ENCODE assay signal across 10 mouse cellular contexts in genomic region chr11:111904086-111904485, GRCm38 (mm10).
A peak's percentile ranks its signal among the peaks of the same experiment; 100 is the strongest.
DNase-seq lines count a peak whose midpoint lies in the region; ATAC-seq and TF ChIP-seq lines count a peak whose summit lies in the region.
"Had no signal": no experiment of that assay in that cellular context is flagged by ENCODE, and none has a peak within 500 bp of the region (broad histone marks: within the 10 kb centered on the region; RNA-seq: fewer than 3 reads in every experiment).

No protein-coding gene starts in this region.

- H3K4me3 ChIP-seq in kidney, embryonic 14.5 days (ENCODE audit: low read length): no peak overlapping the region
- H3K4me3 ChIP-seq in midbrain, postnatal 0 days (ENCODE audit: low read depth, low read length): no peak overlapping the region
- no peak overlapping the region for H3K4me3 ChIP-seq in midbrain, embryonic 11.5 days (ENCODE audit: low read depth, low read length)
- H3K4me3 ChIP-seq: forebrain, embryonic 12.5 days had no signal

- TF ChIP-seq CTCF in midbrain, postnatal 0 days (IDR thresholded peaks at IDR 0.05): peak; percentile 78

- 76% methylated on average over 4 of the region's 4 CpGs for WGBS in kidney, embryonic 14.5 days
- WGBS in midbrain, postnatal 0 days: 50% methylated on average over 4 of the region's 4 CpGs
- 77% methylated on average over 4 of the region's 4 CpGs for WGBS in midbrain, embryonic 11.5 days

- no peaks in the 10 kb centered on the region for H3K27me3 ChIP-seq in kidney, embryonic 14.5 days (ENCODE audit: control insufficient read depth, insufficient read depth, low read length)
- no peaks in the 10 kb centered on the region for H3K27me3 ChIP-seq in midbrain, postnatal 0 days (ENCODE audit: insufficient read depth, low read length)
- peaks cover 17% of the 10 kb centered on the region for H3K27me3 ChIP-seq in midbrain, embryonic 11.5 days (ENCODE audit: control insufficient read depth, insufficient read depth, low read length)
- H3K27me3 ChIP-seq: forebrain, embryonic 12.5 days had no signal

- H3K36me3 ChIP-seq in kidney, embryonic 14.5 days (ENCODE audit: control insufficient read depth, insufficient read depth, low read length): no peaks in the 10 kb centered on the region
- no peaks in the 10 kb centered on the region for H3K36me3 ChIP-seq in midbrain, postnatal 0 days (ENCODE audit: insufficient read depth, low read length)
- H3K36me3 ChIP-seq in midbrain, embryonic 11.5 days (ENCODE audit: control insufficient read depth, insufficient read depth, low read length): no peaks in the 10 kb centered on the region
- H3K36me3 ChIP-seq: forebrain, embryonic 12.5 days had no signal

- DNase-seq in cerebellum, postnatal 10 days: peak; percentile 53 to 58
- no peak for DNase-seq in cerebellum, adult 11-12 months
- DNase-seq in kidney, postnatal 10 days: peak; percentile 8
- DNase-seq in midbrain, postnatal 0 days (ENCODE audit: low spot score): peak; percentile 72
- DNase-seq in midbrain, embryonic 11.5 days (ENCODE audit: low spot score, missing footprints): no peak
- peak; percentile 6 for DNase-seq in lung, postnatal 36 days
- DNase-seq: layer of hippocampus, postnatal 36 days had no signal

- H3K4me2 ChIP-seq in kidney, embryonic 14.5 days (replicated peaks; ENCODE audit: low read depth, low read length): no peak overlapping the region
- H3K4me2 ChIP-seq in midbrain, postnatal 0 days (ENCODE audit: low read depth, low read length, poor library complexity, severe bottlenecking): no peak overlapping the region
- no peak overlapping the region for H3K4me2 ChIP-seq in midbrain, embryonic 11.5 days
- H3K4me2 ChIP-seq: forebrain, embryonic 12.5 days had no signal

- ATAC-seq in kidney, embryonic 14.5 days (ENCODE audit: low FRiP score, low TSS enrichment): no peak
- no peak for ATAC-seq in midbrain, postnatal 0 days (ENCODE audit: low FRiP score)
- ATAC-seq in midbrain, embryonic 11.5 days (ENCODE audit: low FRiP score): no peak
- no peak for ATAC-seq in activated CD4-positive, CD25-positive, alpha-beta regulatory T cell, adult 4 months

- no peaks in the 10 kb centered on the region for H3K4me1 ChIP-seq in kidney, embryonic 14.5 days (ENCODE audit: control insufficient read depth, insufficient read depth, low read length)
- H3K4me1 ChIP-seq in midbrain, postnatal 0 days (ENCODE audit: insufficient read depth, low read length): no peaks in the 10 kb centered on the region
- H3K4me1 ChIP-seq in midbrain, embryonic 11.5 days (ENCODE audit: control insufficient read depth, insufficient read depth, low read length): no peaks in the 10 kb centered on the region
- H3K4me1 ChIP-seq: forebrain, embryonic 12.5 days had no signal

- no peaks in the 10 kb centered on the region for H3K9me3 ChIP-seq in kidney, embryonic 14.5 days (ENCODE audit: control insufficient read depth, low read length)
- no peaks in the 10 kb centered on the region for H3K9me3 ChIP-seq in midbrain, postnatal 0 days (ENCODE audit: low read length)
- no peaks in the 10 kb centered on the region for H3K9me3 ChIP-seq in midbrain, embryonic 11.5 days (ENCODE audit: control insufficient read depth, low read length)
- H3K9me3 ChIP-seq: forebrain, embryonic 12.5 days had no signal

- no peak overlapping the region for H3K9ac ChIP-seq in kidney, embryonic 14.5 days (ENCODE audit: low read depth, low read length)
- H3K9ac ChIP-seq in midbrain, postnatal 0 days (replicated peaks; ENCODE audit: low read length, poor library complexity, severe bottlenecking): no peak overlapping the region
- H3K9ac ChIP-seq in midbrain, embryonic 11.5 days (ENCODE audit: low read length): no peak overlapping the region
- H3K9ac ChIP-seq: forebrain, embryonic 12.5 days had no signal

- no peak overlapping the region for H3K27ac ChIP-seq in kidney, embryonic 14.5 days (ENCODE audit: low read depth, low read length)
- H3K27ac ChIP-seq in midbrain, postnatal 0 days (ENCODE audit: low read depth, low read length): no peak overlapping the region
- H3K27ac ChIP-seq in midbrain, embryonic 11.5 days (ENCODE audit: low read depth, low read length): no peak overlapping the region
- H3K27ac ChIP-seq: forebrain, embryonic 12.5 days had no signal

Comparison
In these comparisons a context has a peak if more than half of its experiments do, and no peak if none do; other contexts are left out.
1. DNase-seq: peak in cerebellum, postnatal 10 days (2 of 2), kidney, postnatal 10 days (single experiment), midbrain, postnatal 0 days (single experiment) and lung, postnatal 36 days (single experiment); none in cerebellum, adult 11-12 months (single experiment) and midbrain, embryonic 11.5 days (single experiment).